Mouse (Mus musculus): ENCODE measurements around the gene Zcchc17. TPM values are rescaled to one million over a fixed set of nuclear protein-coding genes. Genes with fewer than 3 reads are reported as not detected.

The Zcchc17 gene
- total and polyA plus RNA-seq, 3 experiments = 43.7 to 62.5 TPM; not detected in 1

GRCm38 (mm10) chr4:130275016-130275822, 84.5 kb downstream of the Zcchc17 start:
- H3K9me3 ChIP-seq (replicated peaks; ENCODE audit: insufficient read depth, low read length) = no peaks in the 10 kb centered on the region
- H3K36me3 ChIP-seq (ENCODE audit: control insufficient read depth in 1 of 2, insufficient read depth in 2 of 2, low read length in 2 of 2) = no peaks in the 10 kb centered on the region
- TF ChIP-seq GABPA (IDR thresholded peaks at IDR 0.05; ENCODE audit: low read depth, low read length) (no peak), MYC (IDR thresholded peaks at IDR 0.05; ENCODE audit: low read depth, low read length) (no peak), KAT2A (conservative IDR thresholded peaks at IDR 0.05; ENCODE audit: low read depth, low read length) (no peak), JUND (IDR thresholded peaks at IDR 0.05; ENCODE audit: low read depth, low read length) (no peak), USF1 (IDR thresholded peaks at IDR 0.05; ENCODE audit: low read depth, low read length) (no peak), BHLHE40 (IDR thresholded peaks at IDR 0.05; ENCODE audit: borderline replicate concordance, low read depth, low read length) (no peak), MAX (IDR thresholded peaks at IDR 0.05; ENCODE audit: low read length) (no peak), CHD1 (IDR thresholded peaks at IDR 0.05; ENCODE audit: low read depth, low read length) (no peak), RCOR1 (IDR thresholded peaks at IDR 0.05; ENCODE audit: low read depth, low read length) (no peak), ZKSCAN1 (IDR thresholded peaks at IDR 0.05; ENCODE audit: low read depth, low read length) (no peak), UBTF (IDR thresholded peaks at IDR 0.05; ENCODE audit: borderline replicate concordance, insufficient read depth, low read depth, low read length) (no peak)
- peaks cover 0 to 3% of the 10 kb centered on the region in 2 experiments; a peak in 2 of 4 replicates for H3K27me3 ChIP-seq (ENCODE audit: control insufficient read depth in 1 of 2, insufficient read depth in 2 of 2, low read length in 2 of 2)
- no peak overlapping the region for H3K9ac ChIP-seq (ENCODE audit: control insufficient read depth, low read depth, low read length, poor library complexity, severe bottlenecking)
- no peak overlapping the region for H3K27ac ChIP-seq (ENCODE audit: control insufficient read depth, low read depth, low read length)
- no peak overlapping the region for H3K4me3 ChIP-seq (ENCODE audit: control insufficient read depth in 1 of 2, insufficient read depth in 1 of 2, low read depth in 2 of 2, low read length in 2 of 2)
- H3K79me2 ChIP-seq (ENCODE audit: control insufficient read depth, insufficient read depth, low read length, poor library complexity) = no peaks in the 10 kb centered on the region
- no peak for DNase-seq (ENCODE audit: low read depth, low spot score)
- no peaks in the 10 kb centered on the region for H3K4me1 ChIP-seq (ENCODE audit: control insufficient read depth in 1 of 2, insufficient read depth in 2 of 2, low read length in 2 of 2)

DNA sequence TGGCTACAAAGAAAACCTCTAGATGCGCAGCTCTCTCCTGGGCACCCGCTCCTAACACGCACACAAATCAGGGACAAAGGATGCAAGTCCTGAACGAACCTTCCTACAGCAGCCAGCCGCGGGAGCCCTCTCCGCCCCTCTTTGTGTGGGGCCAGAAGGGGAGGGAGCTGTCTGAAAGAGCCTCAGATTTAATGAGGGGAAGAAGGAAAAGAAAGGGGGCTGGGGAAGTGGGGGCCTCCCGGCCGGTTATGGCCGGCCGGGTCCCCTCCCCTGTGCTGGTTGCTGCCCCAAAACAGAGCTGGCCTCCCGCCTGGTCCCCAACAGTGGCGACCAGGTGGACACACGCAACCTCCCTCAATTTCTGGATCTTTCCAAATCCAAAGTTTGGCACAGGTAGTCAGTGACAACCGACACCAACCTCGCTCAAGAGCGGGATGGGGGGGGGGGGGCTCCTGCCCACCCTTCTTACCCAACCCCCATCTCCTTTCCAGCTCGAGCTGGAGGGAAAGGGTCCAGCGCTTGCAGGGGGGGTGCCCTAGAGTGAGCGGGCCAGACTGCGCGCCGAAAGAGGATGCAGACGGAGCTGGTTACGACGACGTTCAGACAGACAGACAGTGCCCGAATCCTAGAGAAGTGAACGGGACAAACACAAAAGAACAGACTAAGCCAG, 85.3 kb downstream of the Zcchc17 start:
- H3K27me3 ChIP-seq (ENCODE audit: control insufficient read depth in 1 of 2, insufficient read depth in 2 of 2, low read length in 2 of 2) = peaks cover 0 to 3% of the 10 kb centered on the region in 2 experiments; a peak in 2 of 4 replicates
- no peaks in the 10 kb centered on the region for H3K4me1 ChIP-seq (ENCODE audit: control insufficient read depth in 1 of 2, insufficient read depth in 2 of 2, low read length in 2 of 2)
- no peaks in the 10 kb centered on the region for H3K9me3 ChIP-seq (replicated peaks; ENCODE audit: insufficient read depth, low read length)
- TF ChIP-seq POLR2AphosphoS5 (IDR thresholded peaks at IDR 0.05; ENCODE audit: borderline replicate concordance, low read depth, low read length) = no peak
- no peak for TF ChIP-seq CHD1 (IDR thresholded peaks at IDR 0.05; ENCODE audit: low read depth, low read length)
- no peak for TF ChIP-seq POLR2AphosphoS2 (IDR thresholded peaks at IDR 0.05; ENCODE audit: low read length)
- no peak for TF ChIP-seq ETS1 (IDR thresholded peaks at IDR 0.05; ENCODE audit: low read depth, low read length)
- TF ChIP-seq USF1 (IDR thresholded peaks at IDR 0.05; ENCODE audit: low read depth, low read length) = no peak
- no peak for TF ChIP-seq MYC (IDR thresholded peaks at IDR 0.05; ENCODE audit: low read depth, low read length)
- TF ChIP-seq JUND (IDR thresholded peaks at IDR 0.05; ENCODE audit: low read depth, low read length) = no peak
- TF ChIP-seq RAD21 (IDR thresholded peaks at IDR 0.05; ENCODE audit: low read depth, low read length) = no peak
- TF ChIP-seq ZKSCAN1 (IDR thresholded peaks at IDR 0.05; ENCODE audit: low read depth, low read length) = no peak
- no peak for TF ChIP-seq GATA1 (IDR thresholded peaks at IDR 0.05; ENCODE audit: low read depth, low read length)
- TF ChIP-seq TAL1 (IDR thresholded peaks at IDR 0.05; ENCODE audit: low read length) = no peak
- TF ChIP-seq BHLHE40 (IDR thresholded peaks at IDR 0.05; ENCODE audit: borderline replicate concordance, low read depth, low read length) = no peak
- TF ChIP-seq SIN3A (IDR thresholded peaks at IDR 0.05; ENCODE audit: low read length) = no peak
- TF ChIP-seq MYB (IDR thresholded peaks at IDR 0.05; ENCODE audit: low read depth, low read length) = no peak
- no peak for TF ChIP-seq MAZ (IDR thresholded peaks at IDR 0.05; ENCODE audit: low read depth, low read length)
- no peak for TF ChIP-seq USF2 (IDR thresholded peaks at IDR 0.05; ENCODE audit: borderline replicate concordance in 1 of 2, insufficient read depth in 1 of 2, low read depth in 1 of 2, low read length in 2 of 2)
- TF ChIP-seq TCF12 (IDR thresholded peaks at IDR 0.05; ENCODE audit: low read depth, low read length) = no peak
- TF ChIP-seq KAT2A (conservative IDR thresholded peaks at IDR 0.05; ENCODE audit: low read depth, low read length) = no peak
- H3K79me2 ChIP-seq (ENCODE audit: control insufficient read depth, insufficient read depth, low read length, poor library complexity) = no peaks in the 10 kb centered on the region
- no peak for DNase-seq (ENCODE audit: low read depth, low spot score)
- H3K9ac ChIP-seq (ENCODE audit: control insufficient read depth, low read depth, low read length, poor library complexity, severe bottlenecking) = no peak overlapping the region
- H3K36me3 ChIP-seq (ENCODE audit: control insufficient read depth in 1 of 2, insufficient read depth in 2 of 2, low read length in 2 of 2) = no peaks in the 10 kb centered on the region
- H3K27ac ChIP-seq (ENCODE audit: control insufficient read depth, low read depth, low read length) = no peak overlapping the region
- no peak overlapping the region for H3K4me3 ChIP-seq (ENCODE audit: control insufficient read depth in 1 of 2, insufficient read depth in 1 of 2, low read depth in 2 of 2, low read length in 2 of 2)
